Mouse (Mus musculus) liver, postnatal 0 days (tissue): ENCODE data around the gene Rps11.

Experiments used
- CTCF ChIP-seq: sonication (generic); IDR thresholded peaks from 2 replicates; pipeline ENCODE4 v1.5.1; 2016; ENCODE audit warnings: antibody characterized with exemption, low read depth
- EP300 ChIP-seq: IDR thresholded peaks from 2 replicates; pipeline ENCODE4 v1.6.1; 2016; ENCODE audit warnings: antibody characterized with exemption, low read depth, mild to moderate bottlenecking

- TF ChIP-seq CTCF, result peak; percentile 38
- no peak for TF ChIP-seq EP300
Observed at GRCm38 (mm10) chr7:45133446-45134159, 9.4 kb upstream of the Rps11 start.
